Mouse (Mus musculus): ENCODE data around the gene Slc9a8.

The Slc9a8 gene

DNA sequence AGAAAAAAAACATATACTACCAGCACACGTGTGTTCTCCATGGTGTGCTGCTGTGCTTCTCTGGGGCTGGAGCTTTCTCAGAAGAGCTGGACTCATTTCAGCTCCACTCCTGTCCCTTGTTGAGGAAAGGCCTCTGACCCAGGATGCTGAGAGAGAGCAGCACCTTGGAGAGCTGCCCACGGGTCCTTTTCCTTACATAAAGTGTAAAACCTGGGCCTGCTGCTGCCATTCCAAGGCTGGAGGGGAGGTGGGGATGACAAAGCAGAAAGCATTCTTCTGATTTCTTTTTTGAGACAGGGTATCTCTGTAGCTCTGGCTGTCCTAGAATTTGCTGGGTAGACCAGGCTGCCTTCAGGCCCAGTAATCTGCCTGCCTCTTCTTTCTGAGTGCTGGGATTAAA, 56.6 kb downstream of the Slc9a8 start:
- intact Hi-C loops (cut with DNase I) = no loop called here

DNA sequence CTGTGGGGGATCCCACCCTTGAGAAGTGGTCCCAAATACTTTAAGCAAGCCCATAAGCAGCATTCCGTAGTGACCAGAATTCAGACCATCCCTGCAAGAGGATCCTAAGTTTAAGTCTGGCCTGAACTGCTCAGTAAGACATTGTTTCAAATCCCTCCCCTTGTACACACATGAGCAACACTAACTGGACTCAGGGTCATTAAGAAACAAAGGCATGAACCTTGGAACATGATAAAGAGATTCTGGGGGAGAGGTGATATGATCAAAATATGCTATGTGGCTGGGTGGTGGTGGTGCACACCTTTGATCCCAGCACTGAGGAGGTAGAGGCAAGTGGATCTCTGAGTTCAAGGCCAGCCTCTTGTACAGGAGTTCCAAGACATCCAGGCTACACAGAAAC, 58.0 kb downstream of the Slc9a8 start:
- intact Hi-C loops (cut with DNase I) = no loop called here

DNA sequence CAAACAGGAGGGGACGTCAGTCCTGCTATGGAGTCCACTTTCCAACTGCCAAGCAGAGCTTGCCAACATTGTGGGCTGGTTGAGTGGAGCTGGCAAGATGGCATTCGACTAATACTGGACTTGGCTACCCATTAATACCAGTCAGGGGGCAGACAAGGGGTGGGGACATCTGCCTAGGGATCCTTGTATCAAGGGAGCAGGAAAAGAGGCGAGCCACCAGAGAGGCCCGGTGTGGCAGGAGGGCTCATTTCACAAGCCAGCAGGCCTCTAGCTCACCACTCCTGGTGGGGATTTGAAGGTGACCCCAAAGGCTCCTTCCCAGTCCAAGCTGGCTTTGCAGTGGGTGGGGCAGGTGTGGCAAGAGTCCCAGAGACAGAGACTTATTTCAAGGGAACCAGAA, 61.2 kb downstream of the Slc9a8 start:
- intact Hi-C loops (cut with DNase I) = no loop called here

DNA sequence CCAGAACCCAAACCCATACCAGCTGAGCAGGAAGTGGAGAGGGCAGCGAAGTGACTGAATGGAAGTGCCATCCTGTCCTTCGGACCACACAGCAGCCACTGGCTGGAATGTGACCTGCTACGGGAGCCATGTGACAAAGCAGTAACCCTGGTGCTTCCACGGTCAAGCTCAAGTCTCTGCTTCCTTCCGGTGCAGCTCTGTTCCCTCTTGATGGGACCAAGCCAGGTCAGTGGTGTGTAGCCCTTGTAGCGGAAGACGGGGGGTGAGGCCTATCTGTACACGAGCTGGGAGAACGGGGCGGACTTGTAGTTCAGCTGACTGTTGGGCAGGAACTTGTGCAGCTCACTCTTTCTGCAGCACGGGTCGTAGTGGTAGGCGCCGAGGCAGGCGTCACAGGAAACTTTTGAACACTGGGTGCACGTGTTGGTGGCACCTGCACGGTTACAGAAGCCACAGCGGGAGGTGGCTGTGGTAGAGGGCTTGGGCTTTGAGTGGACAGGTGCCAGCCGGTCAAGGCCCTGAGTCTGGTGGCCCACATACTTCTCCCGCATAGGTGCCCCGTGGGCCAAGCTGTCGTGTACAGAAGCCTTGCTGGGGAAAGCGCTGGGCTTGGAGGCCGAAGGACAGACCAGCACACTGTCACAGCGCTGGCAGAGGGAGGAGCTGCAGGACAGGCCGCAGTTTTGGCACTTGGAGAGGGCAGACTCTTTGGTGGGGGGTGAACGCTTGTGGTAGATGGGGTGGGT, 61.7 kb downstream of the Slc9a8 start:
- intact Hi-C loops (cut with DNase I) = no loop called here

DNA sequence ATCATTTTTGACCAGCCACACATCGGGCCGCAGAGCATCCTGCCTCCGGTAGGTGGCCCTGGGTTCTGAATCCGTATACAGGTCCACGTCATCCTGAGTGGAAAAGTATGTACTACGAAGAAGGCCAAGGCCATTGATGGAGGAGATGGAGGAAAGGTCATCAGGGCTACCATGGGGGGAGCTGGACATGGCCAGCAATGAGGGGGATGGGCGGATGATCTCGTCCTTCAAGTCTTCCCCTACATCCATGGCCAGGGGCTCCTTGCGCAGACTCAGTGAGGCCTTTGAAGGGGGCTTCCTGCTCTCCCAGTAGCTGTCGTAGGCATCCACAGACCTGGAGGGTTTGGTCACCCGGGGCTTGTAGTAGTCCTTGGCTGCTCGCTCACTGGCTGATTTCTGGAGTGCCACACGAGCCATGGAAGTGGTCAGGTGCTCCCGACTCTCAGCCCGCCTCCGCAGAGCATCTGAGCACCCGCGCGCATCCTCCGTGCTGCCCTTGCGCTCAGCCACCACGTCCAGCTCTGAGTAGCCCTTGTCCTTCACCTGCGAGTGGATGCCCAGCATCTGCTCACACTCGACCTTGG, 62.4 kb downstream of the Slc9a8 start:
- intact Hi-C loops (cut with DNase I) = no loop called here

DNA sequence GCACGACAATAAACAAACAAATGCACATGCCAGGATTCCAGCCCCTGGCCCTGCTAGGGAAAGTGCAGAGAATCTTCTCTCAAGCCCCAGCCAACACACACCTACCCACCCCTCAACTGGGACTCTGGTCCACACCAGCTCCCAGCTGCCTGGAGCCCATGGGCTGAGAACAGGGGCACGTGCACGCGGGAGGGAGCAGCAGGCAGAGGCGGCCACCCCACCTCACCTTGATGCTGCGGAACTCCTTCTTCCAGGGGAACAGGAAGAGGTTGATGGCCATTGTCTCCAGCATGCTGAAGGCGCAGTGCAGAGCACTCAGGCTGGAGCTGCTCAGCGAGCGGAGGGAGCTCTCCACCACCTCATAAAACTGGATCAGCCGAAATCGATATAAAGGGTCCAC, 63.4 kb downstream of the Slc9a8 start:
- intact Hi-C loops (cut with DNase I) = no loop called here

DNA sequence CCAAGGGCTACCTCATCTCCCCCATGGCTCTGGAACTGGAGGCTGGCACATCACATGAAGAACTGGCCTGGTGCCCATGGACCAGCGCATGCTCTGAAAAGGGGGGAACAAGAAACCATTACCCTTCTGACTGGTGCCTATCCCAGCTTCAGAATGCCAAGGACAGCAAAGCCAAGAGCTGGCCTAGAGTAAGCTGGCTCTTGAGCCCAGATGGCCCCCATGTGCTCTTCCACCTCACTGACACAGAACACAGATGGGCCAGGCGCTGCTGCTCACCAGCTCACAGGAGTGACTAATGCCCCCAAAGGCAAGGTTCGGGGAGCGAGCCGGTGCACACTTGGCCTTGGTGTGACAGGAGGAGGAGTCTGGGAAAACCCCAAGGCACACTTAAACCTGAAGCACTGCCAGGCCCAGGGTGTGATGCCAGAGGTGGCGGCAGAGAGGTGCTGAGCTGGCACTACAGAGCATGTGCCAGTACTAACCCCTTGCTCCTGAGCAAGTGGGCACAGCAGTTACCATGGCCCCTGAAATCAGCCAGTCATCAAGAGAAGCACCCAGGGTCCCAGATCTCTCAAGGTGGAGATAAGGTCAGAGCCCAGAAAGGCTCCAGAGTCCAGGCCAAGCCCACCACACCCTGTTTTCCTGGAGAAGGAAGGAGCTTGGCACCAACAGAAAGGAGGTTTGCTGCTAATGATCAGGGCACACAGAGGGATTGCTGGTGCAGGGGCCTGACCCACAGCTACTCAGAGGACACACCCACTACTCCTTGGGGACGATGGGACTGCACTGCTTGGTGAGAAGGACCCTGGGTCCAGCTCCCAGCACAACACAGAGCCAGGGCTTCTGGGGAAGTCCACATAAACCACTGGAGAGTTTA, 64.2 kb downstream of the Slc9a8 start:
- intact Hi-C loops (cut with DNase I) = no loop called here

DNA sequence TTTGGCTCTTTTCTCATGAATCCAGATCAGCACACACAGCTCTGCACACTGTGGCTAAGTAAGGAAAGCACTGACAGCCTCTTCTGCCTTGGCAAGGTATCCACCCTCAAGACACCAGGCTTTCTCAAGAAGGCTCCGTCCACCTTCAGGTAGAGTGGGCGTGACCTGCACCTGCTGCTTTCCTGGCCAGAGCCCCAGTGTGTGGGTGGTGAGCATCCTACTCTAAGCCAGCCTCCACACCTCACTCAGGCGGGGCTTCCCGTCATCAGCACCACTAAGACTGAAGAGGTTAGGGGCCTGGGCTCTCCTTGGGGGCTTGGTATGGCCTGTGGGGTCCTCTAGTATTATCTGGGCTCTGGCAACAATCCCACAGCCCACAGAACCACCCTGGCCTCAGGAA, 65.1 kb downstream of the Slc9a8 start:
- intact Hi-C loops (cut with DNase I) = no loop called here

DNA sequence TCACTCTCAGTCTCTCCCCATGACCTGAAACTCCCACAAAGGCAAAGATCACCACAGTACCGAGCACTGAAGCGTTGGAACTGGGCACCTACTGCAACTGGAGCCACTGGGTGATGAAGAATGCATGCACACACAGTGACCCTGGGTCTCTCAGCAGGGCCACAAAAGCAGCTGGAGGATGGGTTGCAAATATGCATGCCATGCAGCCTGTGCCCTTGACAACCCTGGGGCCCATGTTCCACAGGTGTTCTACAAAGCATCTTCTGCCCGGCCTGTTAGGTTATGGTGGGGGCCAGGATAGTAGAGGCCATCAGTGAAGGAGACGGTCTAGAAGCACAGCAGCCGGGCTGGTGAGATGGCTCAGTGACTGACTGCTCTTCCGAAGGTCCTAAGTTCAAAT, 66.0 kb downstream of the Slc9a8 start:
- intact Hi-C loops (cut with DNase I) = no loop called here

DNA sequence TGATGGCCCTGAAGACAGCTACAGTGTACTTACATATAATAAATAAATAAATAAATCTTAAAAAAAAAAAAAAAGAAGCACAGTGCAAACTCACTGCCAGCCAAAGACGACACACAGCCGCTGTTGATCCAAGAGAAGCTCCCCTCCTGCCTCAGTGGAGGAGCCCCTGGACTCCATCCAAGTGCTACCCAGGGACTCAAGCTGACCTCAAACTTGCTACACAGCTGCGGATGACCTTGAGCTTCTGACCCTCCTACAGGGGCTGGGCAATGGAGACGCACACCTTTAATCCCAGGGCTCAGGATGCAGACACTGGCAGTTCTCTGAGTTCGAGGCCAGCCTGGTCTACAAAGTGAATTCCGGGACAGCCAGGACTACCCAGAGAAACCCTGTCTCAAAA, 66.5 kb downstream of the Slc9a8 start:
- intact Hi-C loops (cut with DNase I) = no loop called here

DNA sequence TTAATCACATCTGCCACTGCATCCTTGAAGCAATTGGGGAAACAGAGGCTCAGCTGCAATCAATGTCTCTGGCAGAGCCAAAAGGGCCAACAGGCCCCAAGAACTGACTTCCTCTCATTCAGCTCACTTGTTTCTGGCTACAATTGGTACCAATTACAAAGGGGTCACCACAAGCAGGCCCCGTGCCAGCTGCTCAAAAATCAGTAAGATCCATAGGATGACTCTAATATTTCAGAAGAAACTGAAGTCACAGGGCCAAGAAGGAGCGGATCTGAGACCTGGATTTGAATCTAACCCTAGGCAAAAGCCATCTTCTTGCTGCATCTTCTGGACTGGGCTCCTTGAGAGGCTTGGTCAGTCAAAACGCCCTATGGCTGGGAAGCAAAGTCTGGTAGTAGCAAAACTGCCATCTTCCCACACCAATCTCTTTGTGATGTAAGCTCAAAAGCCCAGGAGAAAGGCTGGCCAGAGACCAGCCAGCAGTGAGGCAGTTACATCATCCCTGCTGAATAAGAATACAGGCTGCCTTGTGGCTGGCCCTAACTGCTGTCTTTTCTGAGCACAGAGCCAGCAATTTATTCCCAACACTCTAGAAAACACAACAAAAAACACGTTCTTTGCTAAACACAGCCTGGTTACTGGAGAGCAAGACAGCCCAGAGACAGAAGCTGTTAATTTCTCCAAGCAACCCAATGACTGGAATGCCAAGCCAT, 69.5 kb downstream of the Slc9a8 start:
- intact Hi-C loops (cut with DNase I) = no loop called here

DNA sequence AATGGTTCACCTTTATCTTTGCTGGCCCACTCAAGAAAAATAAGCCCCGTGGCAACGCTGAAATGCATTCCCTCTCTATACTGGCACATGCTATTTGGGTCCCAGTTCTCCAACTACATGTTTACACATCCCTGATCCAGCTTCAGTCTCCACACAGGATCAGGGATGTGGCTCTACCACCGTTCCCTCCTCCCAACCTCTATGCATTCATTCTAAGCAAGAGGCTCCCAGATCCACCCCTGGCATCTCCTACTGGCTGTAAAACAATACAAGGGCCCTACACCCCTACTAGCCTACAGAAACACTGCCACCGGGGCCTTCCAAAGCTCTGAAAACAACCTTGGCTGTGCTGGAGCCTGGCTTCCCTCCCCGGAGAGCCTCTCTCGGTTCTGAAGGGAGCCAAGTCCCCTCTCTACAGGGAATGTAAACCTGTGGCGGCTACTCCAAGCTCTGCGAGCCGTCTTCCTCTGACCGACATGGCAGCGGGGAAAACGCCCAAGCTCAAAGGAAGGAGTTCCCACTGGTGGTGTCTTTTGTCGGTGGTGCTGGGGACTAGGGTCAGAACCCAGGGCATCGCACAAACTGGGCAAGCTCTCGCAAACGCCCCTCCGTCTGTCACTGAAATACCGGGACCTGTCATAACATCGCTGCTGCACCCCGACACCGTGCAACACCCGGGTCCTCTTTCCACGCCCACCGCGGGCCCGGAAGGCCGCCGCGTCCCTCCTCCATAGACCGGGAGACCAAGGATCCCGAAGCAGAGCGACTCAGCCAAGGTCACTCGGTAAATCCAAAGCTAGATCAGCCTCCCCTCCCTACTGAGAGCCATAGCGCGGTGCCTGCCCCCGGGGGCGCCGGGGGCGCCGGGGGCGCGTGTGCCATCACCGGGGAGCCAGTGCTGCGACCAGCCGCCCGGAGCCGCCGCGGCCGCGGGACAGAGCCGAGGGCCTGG, 70.5 kb downstream of the Slc9a8 start, which contains the start of gene Rnf114:
Rnf114 (plus strand) TSS at position 889 of the 952 bp plus-strand sequence.
- intact Hi-C loops (cut with DNase I) = no loop called here

DNA sequence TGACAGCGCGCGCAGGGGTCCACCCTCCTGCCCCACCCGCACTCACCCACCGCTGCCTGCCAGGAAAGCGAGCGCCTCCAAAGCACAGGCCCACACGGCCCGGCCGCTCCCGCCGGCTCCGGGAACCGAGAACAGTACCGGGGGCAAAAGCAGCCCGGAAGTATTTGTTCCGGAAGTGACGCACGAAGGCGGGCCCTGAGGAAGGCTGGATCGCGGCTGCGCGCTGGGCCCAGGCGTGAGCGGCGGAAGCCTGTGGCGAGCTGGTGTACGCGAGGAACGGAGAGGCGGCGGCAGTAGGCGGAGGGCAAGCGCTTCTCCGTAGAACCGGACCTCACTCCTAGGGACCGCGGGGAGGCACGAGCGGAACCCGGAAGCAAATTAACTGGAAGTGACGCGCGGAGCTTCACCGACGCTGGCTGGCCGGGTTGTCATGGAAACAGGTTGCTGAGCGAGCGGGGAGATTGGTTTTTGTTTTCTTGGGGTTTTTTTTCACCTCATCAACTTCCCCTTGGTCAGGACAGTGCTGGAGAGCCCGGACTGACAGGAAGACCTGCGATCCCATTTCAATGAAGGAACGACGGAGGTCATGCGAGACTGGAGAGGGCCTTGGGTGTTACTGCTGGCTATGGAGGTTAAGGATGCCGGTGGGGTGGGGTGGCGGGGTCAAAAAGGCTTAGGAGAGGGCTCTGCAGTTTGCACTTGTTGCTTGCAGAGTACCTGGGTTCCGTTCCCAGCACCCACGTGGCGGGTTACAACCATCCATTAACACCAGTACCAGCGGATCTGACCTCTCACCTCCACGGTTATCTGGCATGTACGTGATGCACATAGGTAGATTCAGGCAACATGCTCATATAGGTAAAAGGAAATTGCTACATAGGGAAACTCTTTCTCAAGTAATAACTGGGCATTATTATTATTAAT, 71.5 kb downstream of the Slc9a8 start, which contains the start of gene Spata2:
Spata2 (minus strand) TSS at position 175 of the 924 bp plus-strand sequence.
- intact Hi-C loops (cut with DNase I) = no loop called here

DNA sequence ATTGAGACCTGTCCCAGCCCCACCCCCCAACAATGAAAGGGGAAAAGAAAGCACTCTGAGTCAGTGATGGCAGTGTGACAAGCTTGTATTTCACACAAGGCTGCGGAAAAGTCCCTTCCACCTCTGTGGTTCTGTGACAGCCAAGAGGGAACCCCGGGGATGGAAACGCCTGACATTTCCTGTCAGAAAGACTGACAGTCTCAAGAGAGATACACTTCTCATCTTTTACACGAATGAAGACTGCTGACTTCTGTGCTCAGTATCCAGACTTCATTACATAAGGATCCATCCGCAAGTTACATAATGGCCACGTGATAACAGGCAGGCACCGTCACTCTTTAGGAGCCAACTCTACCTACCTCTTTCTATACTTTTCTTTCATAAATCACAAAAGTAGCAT, 74.9 kb downstream of the Slc9a8 start:
- intact Hi-C loops (cut with DNase I) = no loop called here

DNA sequence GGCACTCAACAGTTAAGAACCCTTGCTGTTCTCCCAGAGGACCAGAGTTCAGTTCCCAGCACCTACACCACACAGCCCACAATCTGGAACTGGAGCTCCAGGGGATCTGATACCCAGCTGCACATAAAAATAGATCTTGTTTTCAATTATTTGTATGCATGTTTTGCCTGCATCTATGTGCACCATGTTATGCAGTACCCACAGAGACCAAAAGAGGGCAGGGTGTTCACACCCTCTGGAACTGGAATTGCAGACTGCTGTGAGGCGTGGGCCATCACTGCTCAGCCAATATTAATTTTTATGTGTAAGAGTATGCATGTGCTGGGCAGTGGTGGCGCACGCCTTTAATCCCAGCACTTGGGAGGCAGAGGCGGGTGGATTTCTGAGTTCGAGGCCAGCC, 75.8 kb downstream of the Slc9a8 start:
- intact Hi-C loops (cut with DNase I) = no loop called here

DNA sequence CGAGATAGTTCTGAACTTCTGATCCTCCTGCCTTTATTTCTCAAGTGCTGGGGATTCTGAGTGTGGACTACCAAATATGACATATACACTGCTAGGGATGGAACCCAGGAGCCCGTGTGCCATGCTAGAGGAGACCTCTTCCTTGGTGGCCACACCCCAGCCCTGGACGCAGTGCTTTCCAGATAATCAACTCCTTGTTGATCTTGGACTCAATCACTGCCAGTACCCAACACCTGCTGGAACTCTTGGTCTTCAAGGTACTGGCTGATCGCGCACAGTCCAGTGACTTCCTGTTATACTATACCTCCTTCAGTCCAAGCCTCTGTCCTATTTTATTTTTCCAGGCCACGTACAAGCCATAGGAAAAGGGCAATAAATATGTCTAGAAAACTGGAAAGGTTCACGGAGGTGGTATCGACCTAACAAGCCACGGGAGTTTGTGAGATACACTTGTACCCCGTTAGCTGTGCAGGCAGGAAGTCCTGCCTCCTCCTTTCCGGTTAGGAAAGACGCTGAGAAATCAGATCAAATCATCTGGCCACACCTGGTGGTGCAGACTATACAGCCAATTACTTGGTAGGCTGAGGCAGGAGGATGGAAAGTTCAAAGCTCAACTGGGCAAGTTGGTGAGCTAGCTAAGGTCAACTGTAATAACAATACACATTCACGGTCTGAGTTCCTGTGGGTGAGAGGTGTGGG, 81.2 kb downstream of the Slc9a8 start:
- intact Hi-C loops (cut with DNase I) = no loop called here

DNA sequence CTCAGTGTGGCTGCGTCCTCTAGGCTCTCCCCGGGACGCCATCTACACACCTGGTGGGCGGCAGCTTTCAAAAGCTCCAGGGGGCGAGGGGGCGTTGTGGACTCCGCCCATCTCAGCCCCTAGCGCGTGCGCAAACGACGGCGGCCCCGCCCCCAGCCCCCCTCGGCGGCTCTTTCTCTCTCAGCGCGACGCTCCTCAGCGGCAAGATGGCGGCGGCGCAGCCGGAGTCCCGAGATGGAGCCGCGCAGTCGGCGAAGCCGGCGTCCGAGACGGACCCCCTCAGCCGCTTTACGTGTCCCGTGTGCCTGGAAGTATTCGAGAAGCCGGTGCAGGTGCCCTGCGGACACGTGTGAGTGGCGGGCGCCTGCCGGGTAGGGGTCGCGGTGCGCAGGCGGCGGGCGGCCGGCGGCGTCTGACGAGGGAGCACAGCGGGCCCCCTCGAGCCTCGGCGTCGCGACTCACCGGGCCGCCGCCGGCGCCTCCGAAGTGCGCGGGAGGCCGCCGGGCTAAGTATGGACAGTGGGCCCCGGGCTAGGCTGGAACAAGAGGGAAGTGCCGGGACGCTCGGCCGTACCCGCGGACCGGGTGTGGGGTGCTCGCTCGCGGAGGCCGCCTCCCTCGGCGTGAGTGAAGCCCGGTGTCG, 81.9 kb downstream of the Slc9a8 start:
- intact Hi-C loops (cut with DNase I) = no loop called here

DNA sequence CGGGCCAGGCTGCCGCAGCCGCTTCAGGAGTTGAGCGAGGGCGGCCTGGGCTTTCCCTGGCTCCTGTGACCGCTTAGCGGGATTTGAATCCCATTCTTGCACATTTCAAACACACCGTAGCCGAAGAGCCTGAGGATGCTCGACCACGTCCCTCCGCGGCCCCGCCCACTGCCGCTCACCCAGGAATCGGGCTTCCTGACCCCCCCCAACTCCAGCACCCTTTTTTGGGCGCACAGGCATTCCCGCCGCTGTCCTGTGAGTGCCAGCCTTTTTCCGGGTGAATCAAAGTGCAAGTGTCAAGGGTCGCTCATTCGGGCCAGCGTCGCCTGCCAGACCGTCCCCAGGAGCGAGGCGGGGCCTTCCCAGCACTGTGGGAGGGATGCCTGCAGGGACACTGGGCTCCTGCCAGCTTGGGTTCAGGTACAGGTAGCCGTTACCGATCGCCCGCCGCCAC, 82.4 kb downstream of the Slc9a8 start:
- intact Hi-C loops (cut with DNase I) = no loop called here

All from adrenal gland (tissue).